Mouse (Mus musculus): Measurements from ENCODE around the gene Cidec.

The Cidec gene

GRCm38 (mm10) chr6:113443091-113443490 is 7.5 kb upstream of the Cidec start:
- no peak for DNase-seq

GRCm38 (mm10) chr6:113442442-113443090 is 7.0 kb upstream of the Cidec start, which contains the start of gene Jagn1:
TSS of gene Jagn1 (plus strand) at chr6:113442569.
- peak; percentile 93 for DNase-seq

GRCm38 (mm10) chr6:113442087-113442441 is 6.5 kb upstream of the Cidec start:
- no peak for DNase-seq

- peak; percentile 71 for DNase-seq
These were observed 5.7 kb upstream of the Cidec start for GRCm38 (mm10) chr6:113441147-113441680.

- DNase-seq = no peak
These were observed 5.1 kb upstream of the Cidec start for GRCm38 (mm10) chr6:113440686-113441085.

- peak; percentile 35 for DNase-seq
These were observed 3.3 kb upstream of the Cidec start for GRCm38 (mm10) chr6:113438721-113439430.

GRCm38 (mm10) chr6:113437135-113437534 is 1.6 kb upstream of the Cidec start:
- no peak for DNase-seq

GRCm38 (mm10) chr6:113434691-113435090 is 869 bp downstream of the Cidec start:
- no peak for DNase-seq

- no peak for DNase-seq
These were observed 1.9 kb downstream of the Cidec start for GRCm38 (mm10) chr6:113433661-113434060.

- no peak for DNase-seq
These were observed 3.8 kb downstream of the Cidec start for GRCm38 (mm10) chr6:113431801-113432200.

GRCm38 (mm10) chr6:113430846-113431245 is 4.7 kb downstream of the Cidec start:
- no peak for DNase-seq

- DNase-seq = no peak
These were observed 5.6 kb downstream of the Cidec start for GRCm38 (mm10) chr6:113429965-113430364.

GRCm38 (mm10) chr6:113428006-113428405 is 7.6 kb downstream of the Cidec start:
- no peak for DNase-seq

GRCm38 (mm10) chr6:113427397-113427796 is 8.2 kb downstream of the Cidec start:
- DNase-seq = no peak

GRCm38 (mm10) chr6:113426696-113427095 is 8.9 kb downstream of the Cidec start:
- DNase-seq = no peak

GRCm38 (mm10) chr6:113424187-113424586 is 11.4 kb downstream of the Cidec start:
- no peak for DNase-seq

GRCm38 (mm10) chr6:113423000-113423399 is 12.6 kb downstream of the Cidec start:
- DNase-seq = no peak

GRCm38 (mm10) chr6:113419199-113419587 is 16.4 kb downstream of the Cidec start, which contains the start of gene Rpusd3:
TSS of gene Rpusd3 (minus strand) at chr6:113419340.
- peak; percentile 94 for DNase-seq

- DNase-seq = no peak
These were observed 16.9 kb downstream of the Cidec start for GRCm38 (mm10) chr6:113418441-113419198.

- no peak for DNase-seq
These were observed 19.1 kb downstream of the Cidec start for GRCm38 (mm10) chr6:113416416-113416815.

- DNase-seq = no peak
These were observed 25.6 kb downstream of the Cidec start for GRCm38 (mm10) chr6:113410001-113410400.

- DNase-seq = no peak
These were observed 28.9 kb downstream of the Cidec start for GRCm38 (mm10) chr6:113406683-113407082.

- DNase-seq = no peak
These were observed 30.1 kb downstream of the Cidec start for GRCm38 (mm10) chr6:113405483-113405882.
